Mouse (Mus musculus): ENCODE measurements around the gene Ube2z. TPM values are rescaled to one million over a fixed set of nuclear protein-coding genes. Genes with fewer than 3 reads are reported as not detected.

The Ube2z gene
- polyA plus RNA-seq (2014; fragmentation: Illumina TruSeq; extraction: RNeasy Lipid Tissue Mini Kit (QIAGEN cat#74804); ENCODE audit: insufficient read depth, low read depth, low replicate concordance), result 35.5 TPM

GRCm38 (mm10) chr11:96065215-96065911, at the start of gene Ube2z:
Gene Ube2z (minus strand): TSS chr11:96065388.

DNA sequence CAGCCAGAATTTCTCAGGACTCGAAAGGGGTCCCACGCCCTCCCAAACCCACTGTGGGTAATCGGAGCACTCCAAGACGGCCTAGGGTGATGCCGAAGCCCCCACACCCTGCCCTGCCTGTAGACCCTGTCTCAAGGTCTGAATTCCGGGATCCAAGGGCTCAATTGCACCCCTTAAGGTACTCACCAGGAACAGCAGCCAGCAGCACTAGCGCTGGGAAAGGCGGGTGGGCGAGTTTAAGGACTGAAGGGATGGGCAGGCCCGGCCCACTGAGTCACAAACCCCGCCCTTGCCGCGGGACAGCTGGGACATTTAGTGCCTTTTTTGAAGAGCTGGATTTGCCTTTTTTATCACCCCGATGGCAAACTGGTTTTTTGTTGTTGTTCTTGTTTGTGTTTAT, 46.6 kb upstream of the Ube2z start, which contains the start of gene Calcoco2:
TSS of gene Calcoco2 (minus strand) at position 214 of the 400 bp plus-strand sequence.

DNA sequence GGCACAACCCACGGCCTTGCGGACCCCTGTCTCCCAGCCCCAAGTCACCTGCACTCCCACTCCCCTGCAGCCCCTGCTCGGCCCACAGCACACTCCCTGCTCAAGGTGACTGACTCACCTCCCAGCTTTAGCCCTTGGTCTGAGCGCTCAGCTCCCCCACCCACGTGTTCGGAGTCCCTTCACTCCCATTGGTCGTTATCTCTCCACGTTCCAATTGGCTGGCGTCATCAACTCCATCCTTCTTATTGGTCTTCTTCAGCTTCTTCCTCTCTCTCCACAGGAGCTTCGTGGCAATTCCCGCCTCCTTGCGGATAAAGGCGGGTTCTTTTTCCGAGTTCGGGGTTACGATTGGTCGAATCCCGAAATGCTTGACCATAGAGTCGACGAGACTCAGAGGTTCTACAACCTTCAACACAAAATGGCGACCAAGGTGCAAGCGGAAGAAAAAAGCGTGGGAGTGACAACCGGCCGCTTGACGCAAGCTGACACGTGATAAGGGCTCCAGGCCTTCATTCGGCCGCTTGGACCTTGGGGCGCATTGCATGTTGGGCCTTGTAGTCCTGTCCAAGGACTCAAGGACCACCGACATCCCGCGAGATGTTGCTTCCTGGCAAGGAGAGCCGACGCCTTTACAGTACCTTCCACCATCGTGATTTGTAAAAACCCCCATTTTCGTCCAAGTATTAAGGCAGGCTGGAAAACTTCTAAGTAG, 10.5 kb upstream of the Ube2z start, which contains the start of gene Atp5g1:
TSS of gene Atp5g1 (minus strand) at position 162 of the 712 bp plus-strand sequence.

GRCm38 (mm10) chr11:96034596-96035052, 30.6 kb downstream of the Ube2z start, which contains the start of gene Snf8:
Gene Snf8 (plus strand): TSS chr11:96034885.

GRCm38 (mm10) chr11:96005403-96006271, 59.6 kb downstream of the Ube2z start, which contains the start of gene Igf2bp1:
Gene Igf2bp1 (minus strand): TSS chr11:96005940.

Other genes starting within 250 kb of the Ube2z start
- 23.5 TPM for gene Phospho1, start 240.9 kb downstream of the Ube2z start, polyA plus RNA-seq (2014; fragmentation: Illumina TruSeq; extraction: RNeasy Lipid Tissue Mini Kit (QIAGEN cat#74804); ENCODE audit: insufficient read depth, low read depth, low replicate concordance)
- gene Gngt2, start 228.2 kb downstream of the Ube2z start, polyA plus RNA-seq (2014; fragmentation: Illumina TruSeq; extraction: RNeasy Lipid Tissue Mini Kit (QIAGEN cat#74804); ENCODE audit: insufficient read depth, low read depth, low replicate concordance), result 167 TPM
- 35.6 TPM for gene Abi3, start 222.9 kb downstream of the Ube2z start, polyA plus RNA-seq (2014; fragmentation: Illumina TruSeq; extraction: RNeasy Lipid Tissue Mini Kit (QIAGEN cat#74804); ENCODE audit: insufficient read depth, low read depth, low replicate concordance)
- not detected for gene B4galnt2, start 150.5 kb downstream of the Ube2z start, polyA plus RNA-seq (2014; fragmentation: Illumina TruSeq; extraction: RNeasy Lipid Tissue Mini Kit (QIAGEN cat#74804); ENCODE audit: insufficient read depth, low read depth, low replicate concordance)
- gene Igf2bp1, start 59.4 kb downstream of the Ube2z start, polyA plus RNA-seq (2014; fragmentation: Illumina TruSeq; extraction: RNeasy Lipid Tissue Mini Kit (QIAGEN cat#74804); ENCODE audit: insufficient read depth, low read depth, low replicate concordance), result 0.35 TPM
- gene Gip, start 40.8 kb downstream of the Ube2z start, polyA plus RNA-seq (2014; fragmentation: Illumina TruSeq; extraction: RNeasy Lipid Tissue Mini Kit (QIAGEN cat#74804); ENCODE audit: insufficient read depth, low read depth, low replicate concordance), result not detected
- 69.6 TPM for gene Snf8, start 30.5 kb downstream of the Ube2z start, polyA plus RNA-seq (2014; fragmentation: Illumina TruSeq; extraction: RNeasy Lipid Tissue Mini Kit (QIAGEN cat#74804); ENCODE audit: insufficient read depth, low read depth, low replicate concordance)
- 235 TPM for gene Atp5g1, start 10.3 kb upstream of the Ube2z start, polyA plus RNA-seq (2014; fragmentation: Illumina TruSeq; extraction: RNeasy Lipid Tissue Mini Kit (QIAGEN cat#74804); ENCODE audit: insufficient read depth, low read depth, low replicate concordance)
- 0.70 TPM for gene Calcoco2, start 46.6 kb upstream of the Ube2z start, polyA plus RNA-seq (2014; fragmentation: Illumina TruSeq; extraction: RNeasy Lipid Tissue Mini Kit (QIAGEN cat#74804); ENCODE audit: insufficient read depth, low read depth, low replicate concordance)
- 1.8 TPM for gene Ttll6, start 68.4 kb upstream of the Ube2z start, polyA plus RNA-seq (2014; fragmentation: Illumina TruSeq; extraction: RNeasy Lipid Tissue Mini Kit (QIAGEN cat#74804); ENCODE audit: insufficient read depth, low read depth, low replicate concordance)
- not detected for gene Hoxb13, start 128.9 kb upstream of the Ube2z start, polyA plus RNA-seq (2014; fragmentation: Illumina TruSeq; extraction: RNeasy Lipid Tissue Mini Kit (QIAGEN cat#74804); ENCODE audit: insufficient read depth, low read depth, low replicate concordance)
- gene Hoxb9, start 206.1 kb upstream of the Ube2z start, polyA plus RNA-seq (2014; fragmentation: Illumina TruSeq; extraction: RNeasy Lipid Tissue Mini Kit (QIAGEN cat#74804); ENCODE audit: insufficient read depth, low read depth, low replicate concordance), result not detected
- gene Hoxb8, start 216.5 kb upstream of the Ube2z start, polyA plus RNA-seq (2014; fragmentation: Illumina TruSeq; extraction: RNeasy Lipid Tissue Mini Kit (QIAGEN cat#74804); ENCODE audit: insufficient read depth, low read depth, low replicate concordance), result 0.17 TPM
- gene Hoxb7, start 221.2 kb upstream of the Ube2z start, polyA plus RNA-seq (2014; fragmentation: Illumina TruSeq; extraction: RNeasy Lipid Tissue Mini Kit (QIAGEN cat#74804); ENCODE audit: insufficient read depth, low read depth, low replicate concordance), result 1.9 TPM
- 6.4 TPM for gene Hoxb6, start 227.1 kb upstream of the Ube2z start, polyA plus RNA-seq (2014; fragmentation: Illumina TruSeq; extraction: RNeasy Lipid Tissue Mini Kit (QIAGEN cat#74804); ENCODE audit: insufficient read depth, low read depth, low replicate concordance)
- 14.2 TPM for gene Hoxb5, start 237.9 kb upstream of the Ube2z start, polyA plus RNA-seq (2014; fragmentation: Illumina TruSeq; extraction: RNeasy Lipid Tissue Mini Kit (QIAGEN cat#74804); ENCODE audit: insufficient read depth, low read depth, low replicate concordance)

Data from lung, adult 10 weeks (tissue).